Mouse (Mus musculus): ENCODE data around the gene Slc15a1.
"Not testable (repeated sequence)": the region's sequence is repeated elsewhere in the genome, so short reads cannot be mapped to it uniquely, and the experiment has no call there.

The Slc15a1 gene

DNA sequence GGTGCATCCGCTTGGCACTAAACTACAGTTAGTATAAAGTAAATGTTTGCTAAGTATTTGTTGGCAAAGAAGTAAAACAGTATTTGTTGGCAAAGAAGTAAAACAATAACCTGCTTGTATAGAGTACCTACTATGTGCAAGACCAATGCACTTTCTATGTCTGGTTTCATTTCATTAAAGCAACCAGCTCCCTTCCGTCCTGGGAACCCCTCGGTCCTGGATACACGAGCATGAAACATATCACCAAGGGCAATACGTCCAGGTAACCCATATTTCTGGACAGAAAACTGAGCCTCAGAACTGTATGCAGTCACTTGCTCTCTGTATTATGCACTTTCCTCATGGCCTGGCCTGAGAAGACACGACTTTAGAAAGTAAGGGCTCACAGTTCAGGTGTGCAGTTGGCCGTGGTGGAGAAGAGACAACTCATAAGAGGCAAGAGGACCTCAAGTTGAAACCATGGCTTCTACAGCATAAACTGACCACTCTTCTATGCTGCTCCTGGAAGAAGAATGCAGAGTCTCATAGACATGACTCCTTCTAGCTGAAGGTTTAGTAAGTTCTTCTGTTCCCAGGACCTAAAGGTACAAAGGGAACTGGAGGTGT lies 53.5 kb downstream of the Slc15a1 start:
- no peak for DNase-seq (ENCODE audit: low spot score)

DNA sequence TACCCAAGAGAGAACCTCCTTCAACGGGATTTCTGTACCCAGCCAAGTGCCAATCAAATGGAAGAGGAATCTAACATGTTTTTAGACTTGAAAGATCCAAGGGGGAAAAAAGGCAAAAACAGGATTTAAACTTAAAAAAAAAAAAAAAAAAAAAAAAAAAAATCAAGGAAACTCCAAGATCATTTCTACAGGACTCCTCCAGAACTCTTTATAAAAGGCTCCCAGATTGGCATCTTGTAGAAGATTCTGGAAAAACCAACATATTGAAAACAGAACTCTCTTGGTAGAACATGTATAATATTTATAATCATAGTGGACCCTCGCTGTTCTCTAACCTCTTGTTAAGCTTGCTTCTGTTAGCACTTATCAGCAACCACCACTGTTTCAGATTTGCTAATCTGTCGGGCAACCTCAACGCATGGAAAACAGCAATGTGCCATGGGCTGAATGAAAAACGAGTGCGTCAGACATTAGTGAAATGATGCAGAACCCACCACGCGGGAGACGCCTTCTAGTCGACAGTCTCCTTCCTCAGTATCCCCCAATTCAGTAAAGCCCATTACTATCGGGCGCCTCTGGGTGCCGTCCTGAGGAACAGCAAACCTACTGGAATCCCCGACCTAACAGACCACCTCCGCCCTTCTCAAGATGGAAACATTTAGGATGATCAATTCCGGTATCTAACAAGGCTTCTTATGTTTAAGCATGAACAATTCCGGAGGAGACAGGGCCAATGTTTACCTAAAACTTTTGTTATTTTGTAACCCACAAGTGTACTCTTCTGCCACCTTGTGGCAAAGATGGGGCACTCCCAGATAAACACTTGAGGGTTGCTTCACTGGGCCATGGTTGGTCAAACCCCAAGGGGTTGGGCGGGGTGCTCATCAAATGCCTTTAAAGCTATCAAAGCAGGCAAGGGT lies 54.3 kb downstream of the Slc15a1 start:
- peak; percentile 80 for DNase-seq (ENCODE audit: low spot score)

DNA sequence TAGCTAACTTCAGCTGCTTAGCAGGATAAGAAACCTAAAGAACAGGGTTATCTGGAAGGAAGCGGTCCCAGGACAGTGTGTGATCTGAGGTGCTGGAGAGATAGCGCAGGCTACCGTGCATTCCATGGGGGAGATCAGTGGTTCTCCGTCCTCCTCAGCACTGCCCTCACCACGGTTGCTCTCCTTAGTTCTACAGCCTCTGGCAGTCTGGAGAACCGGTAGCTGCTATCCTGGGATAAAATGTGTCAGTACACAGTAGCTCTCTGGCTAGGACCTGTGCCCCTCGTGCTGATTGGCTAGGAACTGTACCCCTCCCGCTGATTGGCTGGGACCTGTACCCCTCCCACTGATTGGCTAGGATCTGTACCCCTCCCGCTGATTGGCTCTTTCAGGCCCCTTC lies 58.1 kb downstream of the Slc15a1 start:
- no peak for DNase-seq (ENCODE audit: low spot score)

DNA sequence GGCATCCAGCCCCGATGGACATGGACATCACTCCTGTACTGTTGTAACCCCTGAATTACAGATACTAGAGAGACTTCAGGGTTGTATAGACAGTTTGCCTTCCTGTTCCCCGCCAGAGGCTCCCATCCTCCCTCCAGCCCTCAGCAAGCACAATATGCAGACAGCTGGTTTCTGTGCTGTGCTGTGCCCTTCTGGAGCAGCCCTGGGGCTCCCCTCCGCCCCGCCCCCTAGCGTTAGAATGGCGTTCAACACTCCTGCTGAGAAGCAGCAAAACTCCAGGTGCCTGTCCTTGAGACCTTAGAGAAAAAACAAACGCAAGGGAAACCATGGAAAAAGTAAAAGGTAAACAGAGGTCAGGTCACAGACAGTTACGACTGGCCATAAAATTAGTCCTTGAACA lies 59.9 kb downstream of the Slc15a1 start:
- DNase-seq (ENCODE audit: low spot score), result peak; percentile 74

DNA sequence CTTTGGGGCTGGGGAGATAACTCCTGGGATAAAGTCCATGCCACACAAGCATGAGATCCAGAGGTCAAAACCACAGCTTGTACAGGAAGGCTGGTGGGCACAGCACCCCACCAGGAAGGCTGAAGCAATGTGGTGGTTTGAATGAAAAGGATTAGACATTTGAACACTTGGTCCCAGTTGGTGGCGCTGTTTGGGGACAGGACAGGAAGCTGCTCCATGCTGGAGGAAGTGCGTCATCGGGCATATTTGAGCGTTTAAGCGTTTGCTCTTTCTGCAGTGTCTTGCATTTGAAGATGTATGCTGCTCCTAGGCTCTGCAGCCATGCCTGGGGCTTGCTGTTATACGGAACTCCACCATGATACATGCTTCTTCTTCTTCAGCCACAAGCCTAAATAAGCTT lies 64.2 kb downstream of the Slc15a1 start:
- DNase-seq (ENCODE audit: low spot score), result no peak

DNA sequence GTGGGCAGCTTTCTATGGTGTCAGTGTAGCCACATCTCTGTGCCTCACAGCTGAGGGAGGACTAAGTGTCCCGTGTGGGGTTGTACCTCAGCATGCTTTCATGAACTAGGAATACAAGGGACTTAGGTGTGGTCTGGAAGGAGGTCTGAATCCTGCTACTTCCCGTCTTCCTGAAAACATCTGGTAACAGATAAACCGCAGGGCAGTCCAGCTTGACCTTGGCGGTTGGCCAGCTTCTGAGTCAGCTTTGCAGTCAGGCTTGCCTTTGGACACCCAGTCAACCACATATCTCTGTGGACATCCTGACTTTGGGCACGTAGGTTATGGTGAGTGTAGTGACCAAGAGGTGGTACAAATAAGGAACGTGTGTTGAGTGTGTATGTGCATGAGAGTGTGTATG lies 68.0 kb downstream of the Slc15a1 start:
- DNase-seq (ENCODE audit: low spot score), result no peak

DNA sequence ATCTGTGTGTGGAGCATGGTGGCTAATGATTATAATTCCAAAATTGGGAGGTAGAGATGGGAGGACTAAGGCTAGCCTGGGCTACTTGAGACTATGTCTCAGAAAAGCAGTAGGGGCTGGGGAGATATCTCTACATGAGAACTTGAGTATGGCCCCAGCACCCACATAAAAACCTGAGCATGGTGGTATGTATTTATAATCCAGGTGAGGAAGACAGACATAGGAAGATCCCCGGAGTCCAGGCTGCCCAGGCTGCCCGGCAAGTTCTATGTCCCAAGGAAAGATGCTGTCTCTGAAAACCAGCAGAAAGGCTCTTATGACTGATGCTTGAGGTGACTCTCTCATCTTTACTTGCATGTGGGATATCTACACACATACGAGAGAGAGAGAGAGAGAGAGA lies 68.6 kb downstream of the Slc15a1 start:
- DNase-seq (ENCODE audit: low spot score), result no peak

DNA sequence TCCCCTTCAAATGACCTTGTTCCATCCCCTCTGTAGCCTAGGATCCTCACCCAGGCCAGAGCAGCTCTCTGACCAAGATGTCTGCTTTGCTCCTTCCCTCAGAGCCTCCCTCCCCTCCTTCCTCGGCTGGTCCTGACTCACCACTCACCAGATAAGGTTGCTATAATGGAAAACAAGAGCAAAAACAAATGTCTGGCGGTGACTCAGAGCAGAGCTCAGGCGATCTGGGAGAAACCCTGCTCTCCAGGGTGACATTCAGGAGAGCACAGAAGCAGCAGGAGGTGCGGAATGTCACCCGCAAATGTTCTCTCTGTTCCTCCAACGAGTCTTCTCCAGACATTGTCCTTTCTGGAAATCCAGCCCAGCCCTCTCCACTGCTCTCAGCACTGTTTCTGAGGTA lies 69.3 kb downstream of the Slc15a1 start:
- DNase-seq (ENCODE audit: low spot score), result no peak

DNA sequence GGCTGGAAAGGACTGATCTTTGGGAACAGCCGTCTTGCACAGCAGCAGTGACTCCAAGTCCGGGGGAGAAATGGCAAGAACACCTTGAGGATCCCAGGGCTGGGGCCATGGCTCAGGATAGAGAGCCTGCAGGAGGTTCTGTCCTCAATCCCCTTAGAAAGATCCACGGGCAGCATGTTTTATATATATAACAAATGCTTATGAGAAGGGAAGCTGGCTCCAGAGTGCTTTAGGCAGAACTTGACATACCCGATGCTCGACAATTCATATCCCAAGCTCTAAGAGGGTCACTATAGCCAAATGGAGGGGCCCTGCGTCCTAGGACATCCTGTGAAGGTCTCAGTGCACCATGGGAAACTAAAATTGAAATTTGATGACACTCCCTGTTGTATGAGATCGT lies 73.8 kb downstream of the Slc15a1 start:
- no peak for DNase-seq (ENCODE audit: low spot score)

DNA sequence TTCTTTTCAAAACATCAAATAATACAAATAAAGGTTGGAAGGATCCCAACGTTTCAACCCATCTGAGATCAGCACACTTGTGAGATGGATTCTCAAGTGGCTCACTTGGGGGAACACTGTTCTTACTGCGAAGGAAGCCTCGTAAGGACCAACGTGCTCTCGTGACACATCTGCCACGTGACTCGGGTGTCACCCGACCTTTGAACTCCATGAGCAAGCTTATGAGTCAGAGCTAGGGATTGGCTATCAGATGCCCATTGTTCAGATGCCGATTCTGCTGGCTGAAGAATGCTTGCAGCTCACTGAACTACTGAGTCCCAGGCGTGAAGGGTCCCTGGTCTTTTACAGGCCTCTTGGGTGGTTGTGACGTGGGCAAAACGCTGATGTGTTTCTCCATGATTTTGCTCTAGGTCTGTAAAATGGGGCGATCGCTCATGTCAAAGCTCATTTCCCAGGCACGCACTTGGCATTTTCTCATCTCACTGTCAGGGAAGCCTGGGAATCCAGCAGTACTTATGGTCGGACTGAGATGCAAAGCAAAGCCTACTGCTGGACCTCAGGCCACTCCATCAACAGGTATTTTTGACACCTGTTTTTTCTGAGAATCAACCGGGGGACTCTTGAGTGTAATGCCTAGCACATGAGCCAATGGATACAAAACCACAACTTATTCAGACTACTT lies 75.1 kb downstream of the Slc15a1 start:
- DNase-seq (ENCODE audit: low spot score), result no peak

DNA sequence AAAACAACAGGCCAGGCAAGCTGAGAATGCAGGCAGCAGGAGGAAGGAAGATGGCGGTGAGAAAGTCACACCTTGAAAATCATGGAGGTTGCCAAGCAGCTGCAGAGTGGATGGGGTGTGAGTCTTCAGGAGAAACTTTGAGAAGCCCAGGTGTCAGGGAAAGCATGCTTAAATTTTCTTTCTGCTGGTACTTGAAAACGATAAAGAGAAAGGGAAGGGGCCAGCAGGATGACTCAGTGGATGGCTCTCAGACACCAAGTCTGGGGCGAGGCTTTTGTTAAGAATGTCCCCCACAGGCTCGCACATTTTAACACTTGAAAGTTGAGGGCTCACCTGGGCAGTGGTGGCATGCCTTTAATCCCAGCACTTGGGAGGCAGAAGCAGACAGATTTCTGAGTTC lies 76.9 kb downstream of the Slc15a1 start:
- DNase-seq (ENCODE audit: low spot score), result no peak

DNA sequence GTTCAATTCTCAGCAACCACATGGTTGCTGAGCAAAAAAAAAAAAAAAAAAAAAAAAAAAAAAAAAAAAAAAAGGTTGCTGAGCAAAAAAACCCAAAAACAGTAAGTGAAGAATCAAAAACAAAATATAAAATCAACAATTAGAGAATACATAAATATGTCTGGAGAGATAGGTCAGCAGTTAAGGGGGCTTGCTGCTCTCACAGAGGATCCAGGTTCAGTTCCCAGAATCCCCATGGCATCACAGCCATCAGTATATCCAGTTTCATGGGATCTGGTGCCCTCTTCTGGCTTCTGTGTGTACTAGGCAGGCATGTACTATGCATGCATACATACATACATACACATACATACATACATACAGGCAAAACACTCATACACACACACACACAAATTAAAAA lies 78.3 kb downstream of the Slc15a1 start:
- DNase-seq (ENCODE audit: low spot score), result no peak

DNA sequence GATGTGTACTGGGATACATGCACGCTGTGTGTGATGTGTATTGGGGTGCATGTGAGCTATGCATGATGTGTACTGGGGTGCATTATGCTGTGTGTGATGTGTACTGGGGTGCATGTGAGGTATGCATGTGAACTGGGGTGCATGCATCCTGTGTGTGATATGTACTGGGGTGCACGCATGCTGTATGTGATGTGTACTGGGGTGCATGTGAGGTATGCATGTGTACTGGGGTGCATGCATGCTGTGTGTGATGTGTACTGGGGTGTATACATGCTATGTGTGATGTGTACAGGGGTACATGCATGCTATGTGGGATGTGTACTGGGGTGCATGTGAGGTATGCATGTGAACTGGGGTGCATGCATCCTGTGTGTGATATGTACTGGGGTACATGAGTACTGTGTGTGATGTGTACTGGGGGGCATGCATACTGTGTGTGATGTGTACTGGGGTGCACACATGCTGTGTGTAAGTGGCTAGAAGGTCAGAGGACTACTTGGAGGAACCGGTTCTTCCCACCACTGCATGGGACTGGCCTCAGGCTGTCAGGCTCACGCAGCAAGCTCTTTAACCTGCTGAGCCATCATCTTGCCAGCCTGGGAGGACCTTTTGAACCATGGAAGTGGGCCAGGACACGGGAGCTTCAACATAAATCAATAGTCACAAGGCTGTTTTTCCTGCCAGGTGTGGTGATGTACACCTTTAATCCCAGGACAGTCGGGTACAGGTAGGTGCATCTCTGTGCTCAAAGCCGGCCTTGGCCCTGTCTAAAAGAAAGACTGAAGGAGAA lies 79.9 kb downstream of the Slc15a1 start:
- no peak for DNase-seq (ENCODE audit: low spot score)

DNA sequence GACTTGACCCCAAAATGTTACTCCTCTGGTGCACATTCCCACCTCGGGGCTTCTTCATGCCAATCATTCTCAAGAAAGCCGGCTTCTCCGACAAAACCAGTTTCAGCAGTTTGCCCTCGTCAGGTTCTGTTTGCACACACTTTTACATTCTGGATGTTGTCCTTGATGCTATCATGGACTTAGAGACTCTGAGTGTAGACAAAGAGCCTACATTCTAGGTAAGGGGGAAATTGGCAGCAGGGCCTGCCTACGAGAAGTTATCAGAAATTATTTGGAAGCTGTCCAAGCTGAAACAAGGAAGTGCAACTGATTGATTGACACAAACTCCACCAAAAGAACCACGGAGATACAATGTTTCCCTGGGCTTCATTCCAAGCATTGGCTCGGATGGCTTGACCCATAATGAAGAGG lies 81.7 kb downstream of the Slc15a1 start:
- DNase-seq (ENCODE audit: low spot score), result no peak

DNA sequence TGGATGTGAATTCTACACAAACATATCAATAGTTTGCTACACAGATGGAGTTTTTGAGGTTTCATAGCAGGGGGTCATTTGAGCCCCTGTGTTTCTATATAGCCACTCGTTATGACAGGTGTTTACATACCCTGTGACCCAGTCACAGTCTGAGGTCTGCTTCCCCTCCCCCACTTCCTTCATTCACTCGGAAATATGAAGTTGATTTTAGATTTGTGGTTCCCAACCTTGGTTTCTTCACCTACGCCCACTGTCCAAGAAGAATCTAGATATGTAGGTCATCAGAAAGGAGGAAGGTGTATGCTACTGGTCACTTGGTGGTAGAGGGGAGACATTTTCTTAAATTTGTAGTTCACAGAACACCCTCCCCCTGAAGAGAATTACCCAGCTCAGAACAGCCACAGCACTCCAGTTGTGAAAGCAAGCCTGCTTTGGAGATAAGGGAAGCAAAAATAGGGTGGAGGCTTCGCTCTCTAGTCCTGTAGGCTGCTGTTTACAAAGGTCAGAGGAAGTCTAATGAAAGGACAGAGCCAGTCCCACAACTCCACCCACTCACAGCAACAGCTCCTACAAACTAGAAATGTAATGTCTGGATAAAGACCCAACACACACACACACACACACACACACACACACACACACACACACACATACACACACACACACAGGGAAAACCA lies 82.2 kb downstream of the Slc15a1 start:
- no peak for DNase-seq (ENCODE audit: low spot score)

DNA sequence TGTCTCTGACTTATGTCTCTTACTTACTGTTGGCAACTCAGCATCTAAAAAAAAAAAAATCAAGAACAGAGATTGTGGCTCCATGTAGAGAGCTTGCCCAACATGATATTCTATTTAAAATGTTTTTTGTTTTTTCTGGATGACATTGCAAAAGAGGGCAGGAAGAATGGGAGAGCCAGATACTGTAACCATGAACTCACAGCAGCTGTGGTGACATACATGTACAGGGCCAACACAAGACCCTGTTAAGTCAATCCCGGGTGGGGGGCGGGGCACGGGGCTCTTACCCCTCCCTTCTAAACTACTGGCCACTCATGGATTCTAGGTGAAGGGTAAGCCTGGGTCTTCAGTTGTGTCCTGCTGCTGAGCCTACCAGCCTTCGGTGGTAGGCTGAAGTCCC lies 83.1 kb downstream of the Slc15a1 start:
- no peak for DNase-seq (ENCODE audit: low spot score)

DNA sequence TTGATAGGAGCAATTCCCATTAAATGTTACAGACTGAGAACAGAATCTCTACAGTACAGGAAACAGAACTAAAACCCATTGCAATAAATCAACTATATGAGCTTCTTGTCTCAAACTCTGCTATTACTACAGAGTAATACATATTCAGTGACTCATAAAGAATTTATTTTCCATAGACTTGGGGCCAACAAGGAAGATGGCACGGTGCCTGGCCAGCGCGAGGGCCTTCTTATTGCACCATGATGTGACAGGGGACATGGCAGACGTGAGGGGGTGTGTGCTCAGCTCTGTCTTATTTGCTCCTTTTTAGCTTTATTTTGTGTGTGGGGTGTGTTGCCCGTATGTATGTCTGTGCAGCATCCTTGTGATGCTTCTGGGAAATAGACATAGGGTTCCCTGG lies 87.5 kb downstream of the Slc15a1 start:
- DNase-seq (ENCODE audit: low spot score), result no peak

DNA sequence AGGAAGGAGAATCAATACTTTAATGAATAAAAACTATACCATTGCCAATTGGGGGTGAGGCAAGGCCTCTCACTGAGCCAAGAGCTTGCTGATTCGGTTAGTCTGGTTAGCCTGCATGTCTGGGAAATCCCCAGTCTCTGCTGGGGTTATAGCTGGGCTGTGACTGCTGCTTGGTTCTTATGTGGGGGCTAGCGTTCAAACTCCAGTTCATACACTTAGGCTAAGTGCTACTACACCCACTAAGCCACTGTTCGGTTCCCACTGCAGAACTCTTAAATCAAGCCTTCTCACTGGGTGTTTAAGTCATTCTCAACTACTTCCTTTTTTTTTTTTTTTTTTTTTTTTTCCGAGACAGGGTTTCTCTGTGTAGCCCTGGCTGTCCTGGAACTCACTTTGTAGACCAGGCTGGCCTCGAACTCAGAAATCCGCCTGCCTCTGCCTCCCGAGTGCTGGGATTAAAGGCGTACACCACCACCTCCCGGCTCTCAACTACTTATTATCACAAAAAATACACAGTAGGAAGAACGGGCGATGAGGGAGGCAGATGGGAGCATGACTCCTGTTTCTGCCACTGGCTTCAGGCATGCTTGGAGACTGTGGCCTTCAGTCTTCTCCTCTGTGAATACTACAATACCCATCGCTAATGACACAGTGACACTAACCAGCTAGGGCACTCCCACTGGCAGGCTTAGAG lies 88.3 kb downstream of the Slc15a1 start:
- no peak for DNase-seq (ENCODE audit: low spot score)

DNA sequence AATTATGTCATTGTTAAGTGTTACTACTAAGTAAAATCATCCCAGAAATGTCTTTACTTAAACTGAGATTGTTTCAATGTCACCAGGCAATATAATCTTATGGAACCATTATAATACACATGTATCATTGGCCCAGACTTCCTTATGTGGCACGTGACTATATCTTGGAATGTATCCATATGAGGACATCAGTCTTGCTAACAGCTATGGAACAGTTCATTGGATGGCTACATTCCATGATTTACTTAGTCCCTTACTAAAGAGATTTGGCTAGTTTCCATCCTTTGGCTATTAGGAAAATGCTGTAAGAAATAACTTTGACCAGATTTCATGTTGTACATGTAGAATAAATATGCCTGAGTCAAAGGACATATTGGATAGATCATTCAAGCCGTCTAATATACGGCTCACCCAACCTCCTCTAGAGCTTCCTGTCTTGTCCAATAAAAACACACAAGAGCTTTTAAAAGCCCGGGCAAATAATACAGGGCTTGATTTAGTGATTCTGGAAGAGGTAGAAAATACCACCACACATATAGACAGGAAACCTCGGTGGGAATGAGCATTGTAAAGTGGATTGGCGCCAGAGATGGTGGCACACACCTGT lies 90.3 kb downstream of the Slc15a1 start:
- no peak for DNase-seq (ENCODE audit: low spot score)

DNA sequence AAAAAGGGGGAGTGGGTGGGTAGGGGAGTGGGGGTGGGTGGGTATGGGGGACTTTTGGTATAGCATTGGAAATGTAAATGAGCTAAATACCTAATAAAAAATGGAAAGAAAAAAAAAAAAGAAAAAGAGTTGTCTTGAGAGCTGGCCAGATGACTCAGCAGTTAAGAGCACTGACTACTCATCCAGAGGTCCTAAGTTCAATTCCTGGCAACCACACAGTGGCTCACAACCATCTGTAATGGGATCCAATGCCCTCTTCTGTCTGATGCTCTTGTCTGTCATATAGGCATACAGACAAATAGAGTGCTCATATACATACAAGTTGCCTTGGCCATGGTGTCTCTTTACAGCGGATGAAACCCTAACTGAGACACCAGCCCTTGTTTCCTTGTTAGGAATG lies 91.3 kb downstream of the Slc15a1 start:
- not testable (repeated sequence) for DNase-seq (ENCODE audit: low spot score)
